Mouse (Mus musculus): Measurements from ENCODE around the gene Pigz. TPM values are rescaled to one million over a fixed set of nuclear protein-coding genes. Genes with fewer than 3 reads are reported as not detected.
A peak's percentile ranks its signal among the peaks of the same experiment; 100 is the strongest.
"Not testable (repeated sequence)": the region's sequence is repeated elsewhere in the genome, so short reads cannot be mapped to it uniquely, and the experiment has no call there.

Gene Pigz
- polyA plus RNA-seq, 1 experiment from 2014 or later = 1.5 TPM

GRCm38 (mm10) chr16:31936568-31936967 lies 2.9 kb downstream of the Pigz start:
- Histone ChIP-seq H3K27ac (ENCODE audit: low read depth, low read length) (no peak overlapping the region), H3K36me3 (ENCODE audit: control insufficient read depth, insufficient read depth, low read length) (no peaks in the 10 kb centered on the region), H3K4me2 (replicated peaks; ENCODE audit: low read depth, low read length) (no peak overlapping the region), H3K4me1 (replicated peaks; ENCODE audit: control insufficient read depth, insufficient read depth, low read length) (peaks cover 5% of the 10 kb centered on the region; the same call in 1 of the 2 replicates), H3K9ac (ENCODE audit: low read depth, low read length) (no peak overlapping the region), H3K27me3 (ENCODE audit: control insufficient read depth, insufficient read depth, low read length) (peaks cover 19% of the 10 kb centered on the region), H3K9me3 (ENCODE audit: control insufficient read depth, low read length) (no peaks in the 10 kb centered on the region), H3K4me3 (ENCODE audit: low read depth, low read length) (no peak overlapping the region)
- WGBS = 85% methylated on average over 4 of the region's 4 CpGs
- ATAC-seq (ENCODE audit: low FRiP score) = no peak
- no peak for DNase-seq (ENCODE audit: low spot score)

- peaks cover 14% of the 10 kb centered on the region for H3K27me3 ChIP-seq (ENCODE audit: control insufficient read depth, insufficient read depth, low read length)
- H3K4me2 ChIP-seq (replicated peaks; ENCODE audit: low read depth, low read length) = no peak overlapping the region
- 76% methylated on average over 6 of the region's 6 CpGs for WGBS
- DNase-seq (ENCODE audit: low spot score) = no peak
- H3K4me3 ChIP-seq (ENCODE audit: low read depth, low read length) = no peak overlapping the region
- H3K9ac ChIP-seq (ENCODE audit: low read depth, low read length) = no peak overlapping the region
- H3K4me1 ChIP-seq (replicated peaks; ENCODE audit: control insufficient read depth, insufficient read depth, low read length) = peaks cover 5% of the 10 kb centered on the region; the same call in 1 of the 2 replicates
- H3K9me3 ChIP-seq (ENCODE audit: control insufficient read depth, low read length) = no peaks in the 10 kb centered on the region
- no peak overlapping the region for H3K27ac ChIP-seq (ENCODE audit: low read depth, low read length)
- no peaks in the 10 kb centered on the region for H3K36me3 ChIP-seq (ENCODE audit: control insufficient read depth, insufficient read depth, low read length)
- no peak for ATAC-seq (ENCODE audit: low FRiP score)
These were observed 5.2 kb downstream of the Pigz start for GRCm38 (mm10) chr16:31938856-31939255.

GRCm38 (mm10) chr16:31940586-31940985 lies 6.9 kb downstream of the Pigz start:
- 0 out of 2 replicates have a peak, but pooled peaks cover under 1% of the 10 kb centered on the region for H3K4me1 ChIP-seq (replicated peaks; ENCODE audit: control insufficient read depth, insufficient read depth, low read length)
- no peak for ATAC-seq (ENCODE audit: low FRiP score)
- H3K9me3 ChIP-seq (ENCODE audit: control insufficient read depth, low read length) = no peaks in the 10 kb centered on the region
- H3K27ac ChIP-seq (ENCODE audit: low read depth, low read length) = no peak overlapping the region
- no peak overlapping the region for H3K9ac ChIP-seq (ENCODE audit: low read depth, low read length)
- 72% methylated on average over 2 of the region's 2 CpGs for WGBS
- H3K4me2 ChIP-seq (replicated peaks; ENCODE audit: low read depth, low read length) = no peak overlapping the region
- no peak for DNase-seq (ENCODE audit: low spot score)
- H3K27me3 ChIP-seq (ENCODE audit: control insufficient read depth, insufficient read depth, low read length) = peaks cover 5% of the 10 kb centered on the region; the same call in 1 of the 2 replicates
- no peak overlapping the region for H3K4me3 ChIP-seq (ENCODE audit: low read depth, low read length)
- H3K36me3 ChIP-seq (ENCODE audit: control insufficient read depth, insufficient read depth, low read length) = no peaks in the 10 kb centered on the region

GRCm38 (mm10) chr16:31943980-31944379 lies 10.3 kb downstream of the Pigz start:
- Histone ChIP-seq H3K4me3 (ENCODE audit: low read depth, low read length) (no peak overlapping the region), H3K36me3 (ENCODE audit: control insufficient read depth, insufficient read depth, low read length) (no peaks in the 10 kb centered on the region), H3K9me3 (ENCODE audit: control insufficient read depth, low read length) (no peaks in the 10 kb centered on the region), H3K4me2 (replicated peaks; ENCODE audit: low read depth, low read length) (no peak overlapping the region), H3K27ac (ENCODE audit: low read depth, low read length) (no peak overlapping the region), H3K27me3 (ENCODE audit: control insufficient read depth, insufficient read depth, low read length) (no peaks in the 10 kb centered on the region), H3K4me1 (replicated peaks; ENCODE audit: control insufficient read depth, insufficient read depth, low read length) (peaks cover 8% of the 10 kb centered on the region; the same call in 1 of the 2 replicates), H3K9ac (ENCODE audit: low read depth, low read length) (no peak overlapping the region)
- DNase-seq (ENCODE audit: low spot score) = peak; percentile 87
- peak; percentile 28; the same call in 1 of the 2 replicates for ATAC-seq (ENCODE audit: low FRiP score)
- WGBS = 5% methylated on average over 10 of the region's 10 CpGs

DNA sequence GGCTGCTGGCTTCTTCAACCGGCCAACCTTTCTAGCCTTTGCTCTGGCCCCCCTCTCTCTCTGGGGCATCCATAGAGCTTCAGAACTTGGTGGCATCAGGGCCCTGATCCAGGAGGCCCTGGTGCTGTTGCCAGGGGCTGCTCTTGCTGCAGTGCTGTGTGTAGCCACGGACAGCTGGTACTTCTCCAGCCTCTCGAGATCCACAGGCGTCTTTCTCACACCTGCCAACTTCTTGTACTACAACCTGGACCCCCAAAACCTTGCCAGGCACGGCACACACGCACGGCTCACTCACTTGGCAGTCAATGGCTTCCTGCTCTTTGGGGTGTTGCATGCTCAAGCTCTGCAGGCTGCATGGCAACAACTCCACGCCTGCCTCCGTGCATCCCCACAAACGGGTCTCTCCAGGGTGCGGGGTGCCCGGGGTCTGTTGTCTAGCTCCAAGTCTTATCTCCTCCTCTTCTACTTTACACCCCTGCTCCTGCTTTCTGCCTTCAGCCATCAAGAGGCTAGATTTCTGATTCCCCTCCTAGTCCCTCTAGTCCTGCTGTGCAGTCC lies 11.1 kb downstream of the Pigz start:
- ATAC-seq (ENCODE audit: low FRiP score) (no peak), DNase-seq (ENCODE audit: low spot score) (no peak)
- no peaks in the 10 kb centered on the region for H3K27me3 ChIP-seq (ENCODE audit: control insufficient read depth, insufficient read depth, low read length)
- no peaks in the 10 kb centered on the region for H3K36me3 ChIP-seq (ENCODE audit: control insufficient read depth, insufficient read depth, low read length)
- H3K9ac ChIP-seq (ENCODE audit: low read depth, low read length) = no peak overlapping the region
- no peak overlapping the region for H3K4me3 ChIP-seq (ENCODE audit: low read depth, low read length)
- H3K4me2 ChIP-seq (replicated peaks; ENCODE audit: low read depth, low read length) = no peak overlapping the region
- H3K27ac ChIP-seq (ENCODE audit: low read depth, low read length) = no peak overlapping the region
- 90% methylated on average over 12 of the region's 12 CpGs for WGBS
- H3K4me1 ChIP-seq (replicated peaks; ENCODE audit: control insufficient read depth, insufficient read depth, low read length) = peaks cover 8% of the 10 kb centered on the region; the same call in 1 of the 2 replicates
- no peaks in the 10 kb centered on the region for H3K9me3 ChIP-seq (ENCODE audit: control insufficient read depth, low read length)

GRCm38 (mm10) chr16:31945372-31945771 lies 11.7 kb downstream of the Pigz start:
- no peak overlapping the region for H3K4me2 ChIP-seq (replicated peaks; ENCODE audit: low read depth, low read length)
- H3K4me1 ChIP-seq (replicated peaks; ENCODE audit: control insufficient read depth, insufficient read depth, low read length) = peaks cover 8% of the 10 kb centered on the region; the same call in 1 of the 2 replicates
- no peaks in the 10 kb centered on the region for H3K9me3 ChIP-seq (ENCODE audit: control insufficient read depth, low read length)
- WGBS = 88% methylated on average over 6 of the region's 6 CpGs
- no peak overlapping the region for H3K9ac ChIP-seq (ENCODE audit: low read depth, low read length)
- H3K27me3 ChIP-seq (ENCODE audit: control insufficient read depth, insufficient read depth, low read length) = no peaks in the 10 kb centered on the region
- DNase-seq (ENCODE audit: low spot score) = no peak
- no peaks in the 10 kb centered on the region for H3K36me3 ChIP-seq (ENCODE audit: control insufficient read depth, insufficient read depth, low read length)
- no peak overlapping the region for H3K27ac ChIP-seq (ENCODE audit: low read depth, low read length)
- no peak for ATAC-seq (ENCODE audit: low FRiP score)
- no peak overlapping the region for H3K4me3 ChIP-seq (ENCODE audit: low read depth, low read length)

GRCm38 (mm10) chr16:31945986-31946385 lies 12.3 kb downstream of the Pigz start:
- not testable (repeated sequence) for DNase-seq (ENCODE audit: low spot score); H3K9me3 ChIP-seq (ENCODE audit: control insufficient read depth, low read length); H3K4me3 ChIP-seq (ENCODE audit: low read depth, low read length); H3K4me2 ChIP-seq (replicated peaks; ENCODE audit: low read depth, low read length); H3K27ac ChIP-seq (ENCODE audit: low read depth, low read length); H3K27me3 ChIP-seq (ENCODE audit: control insufficient read depth, insufficient read depth, low read length); H3K4me1 ChIP-seq (replicated peaks; ENCODE audit: control insufficient read depth, insufficient read depth, low read length); H3K9ac ChIP-seq (ENCODE audit: low read depth, low read length); H3K36me3 ChIP-seq (ENCODE audit: control insufficient read depth, insufficient read depth, low read length); ATAC-seq (ENCODE audit: low FRiP score)
- WGBS = 85% methylated on average over 6 of the region's 6 CpGs

GRCm38 (mm10) chr16:31947333-31947732 lies 13.7 kb downstream of the Pigz start:
- no peak overlapping the region for H3K27ac ChIP-seq (ENCODE audit: low read depth, low read length)
- DNase-seq (ENCODE audit: low spot score) = peak; percentile 5
- ATAC-seq (ENCODE audit: low FRiP score) = no peak
- no peaks in the 10 kb centered on the region for H3K9me3 ChIP-seq (ENCODE audit: control insufficient read depth, low read length)
- no peaks in the 10 kb centered on the region for H3K36me3 ChIP-seq (ENCODE audit: control insufficient read depth, insufficient read depth, low read length)
- peaks cover 8% of the 10 kb centered on the region; the same call in 1 of the 2 replicates for H3K4me1 ChIP-seq (replicated peaks; ENCODE audit: control insufficient read depth, insufficient read depth, low read length)
- H3K27me3 ChIP-seq (ENCODE audit: control insufficient read depth, insufficient read depth, low read length) = no peaks in the 10 kb centered on the region
- H3K4me3 ChIP-seq (ENCODE audit: low read depth, low read length) = peak overlapping the region; percentile 85
- H3K4me2 ChIP-seq (replicated peaks; ENCODE audit: low read depth, low read length) = peak overlapping the region; percentile 87
- WGBS = 40% methylated on average over 8 of the region's 8 CpGs
- peak overlapping the region; percentile 92 for H3K9ac ChIP-seq (ENCODE audit: low read depth, low read length)

GRCm38 (mm10) chr16:31947901-31948316 lies 14.3 kb downstream of the Pigz start:
- Histone ChIP-seq H3K4me1 (replicated peaks; ENCODE audit: control insufficient read depth, insufficient read depth, low read length) (peaks cover 8% of the 10 kb centered on the region; the same call in 1 of the 2 replicates), H3K9me3 (ENCODE audit: control insufficient read depth, low read length) (no peaks in the 10 kb centered on the region), H3K27ac (ENCODE audit: low read depth, low read length) (peak overlapping the region; percentile 91), H3K9ac (ENCODE audit: low read depth, low read length) (peak overlapping the region; percentile 92), H3K4me3 (ENCODE audit: low read depth, low read length) (peak overlapping the region; percentile 85), H3K36me3 (ENCODE audit: control insufficient read depth, insufficient read depth, low read length) (no peaks in the 10 kb centered on the region), H3K4me2 (replicated peaks; ENCODE audit: low read depth, low read length) (peak overlapping the region; percentile 87), H3K27me3 (ENCODE audit: control insufficient read depth, insufficient read depth, low read length) (no peaks in the 10 kb centered on the region)
- DNase-seq (ENCODE audit: low spot score) (no peak), ATAC-seq (ENCODE audit: low FRiP score) (peak; percentile 83)
- WGBS = under 1% methylated on average over 32 of the region's 38 CpGs
